Mouse (Mus musculus) CH12.LX (cell line): ENCODE measurements around the gene Ifitm1.

ENCODE experiments used
- CTCF ChIP-seq, 2 experiments: IDR thresholded peaks in 1 of 2; conservative IDR thresholded peaks in 1 of 2; 2 replicates each; pipeline ENCODE4 v1.5.1; 2011 to 2012; ENCODE audit warnings: low read depth in 2 of 2, low read length in 2 of 2, improper control_type of control experiment in 1 of 2, inconsistent platforms in 1 of 2, mild to moderate bottlenecking in 1 of 2, moderate library complexity in 1 of 2
- ELF1 ChIP-seq: IDR thresholded peaks from 2 replicates; pipeline ENCODE4 v1.6.1; 2014; ENCODE audit warnings: low read depth, mild to moderate bottlenecking, inconsistent platforms, low read length, improper control_type of control experiment
- EP300 ChIP-seq: IDR thresholded peaks from 2 replicates; pipeline ENCODE4 v1.6.1; 2011; ENCODE audit warnings: low read length, improper control_type of control experiment
- POLR2A ChIP-seq: IDR thresholded peaks from 2 replicates; pipeline ENCODE4 v1.6.1; 2011; ENCODE audit warnings: low read depth, mild to moderate bottlenecking, improper control_type of control experiment, low read length
- SMC3 ChIP-seq: IDR thresholded peaks from 2 replicates; pipeline ENCODE4 v1.6.1; 2011; ENCODE audit warnings: low read depth, low read length, improper control_type of control experiment
- UBTF ChIP-seq: IDR thresholded peaks from 2 replicates; pipeline ENCODE4 v1.6.1; 2012; ENCODE audit warnings: low read depth, mild to moderate bottlenecking, inconsistent platforms, low read length, improper control_type of control experiment, moderate library complexity

- TF ChIP-seq SMC3 (no peak), CTCF (conservative IDR thresholded peaks at IDR 0.05 in 1 of 2, IDR thresholded peaks at IDR 0.05 in 1 of 2; ENCODE audit: low read depth in 2 of 2, low read length in 2 of 2) (no peak), EP300 (no peak), UBTF (no peak), POLR2A (no peak), ELF1 (no peak)
Measured at GRCm38 (mm10) chr7:140953800-140954732, 13.0 kb upstream of the Ifitm1 start.
